Mouse (Mus musculus): ENCODE data around the gene Nol9.

DNA sequence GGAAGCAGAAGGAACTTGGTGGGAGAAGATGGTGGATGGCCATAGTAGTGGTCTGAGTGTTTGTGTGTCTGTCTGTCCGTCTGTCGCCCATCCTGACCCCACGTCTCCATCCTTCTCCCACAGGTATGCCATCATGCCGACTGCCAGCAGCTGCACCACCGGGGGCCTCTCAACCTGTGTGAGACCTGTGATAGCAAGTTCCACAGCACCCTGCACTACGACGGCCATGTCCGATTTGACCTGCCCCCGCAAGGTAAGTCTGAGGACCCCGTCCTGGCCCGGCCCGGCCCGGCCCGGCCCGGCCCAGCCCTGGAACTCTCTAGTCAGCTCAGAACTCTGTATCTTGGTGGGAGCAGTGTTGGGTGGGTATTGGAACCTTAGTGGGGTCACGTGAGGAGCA lies 62.8 kb downstream of the Nol9 start:
- TF ChIP-seq POLR2A (IDR thresholded peaks at IDR 0.05; ENCODE audit: extremely low read depth, insufficient read depth, low read length) (no peak), CTCF (IDR thresholded peaks at IDR 0.05; ENCODE audit: low read depth, low read length) (no peak)
